Mouse (Mus musculus) spleen, adult 2 months (tissue): ENCODE measurements around the gene Ndufb7.

Experiments used
- CTCF ChIP-seq: fragments of 200-500 bp; IDR thresholded peaks from 2 replicates; pipeline ENCODE4 v1.5.1; 2011; ENCODE audit warnings: mild to moderate bottlenecking, inconsistent platforms; ENCODE audit not compliant: insufficient read depth, insufficient read length, insufficient replicate concordance; ENCODE audit errors: extremely low read depth
- POLR2A ChIP-seq: fragments of 200-500 bp; IDR thresholded peaks from 2 replicates; pipeline ENCODE4 v1.6.1; 2011; ENCODE audit warnings: low read depth, low read length, inconsistent platforms

DNA sequence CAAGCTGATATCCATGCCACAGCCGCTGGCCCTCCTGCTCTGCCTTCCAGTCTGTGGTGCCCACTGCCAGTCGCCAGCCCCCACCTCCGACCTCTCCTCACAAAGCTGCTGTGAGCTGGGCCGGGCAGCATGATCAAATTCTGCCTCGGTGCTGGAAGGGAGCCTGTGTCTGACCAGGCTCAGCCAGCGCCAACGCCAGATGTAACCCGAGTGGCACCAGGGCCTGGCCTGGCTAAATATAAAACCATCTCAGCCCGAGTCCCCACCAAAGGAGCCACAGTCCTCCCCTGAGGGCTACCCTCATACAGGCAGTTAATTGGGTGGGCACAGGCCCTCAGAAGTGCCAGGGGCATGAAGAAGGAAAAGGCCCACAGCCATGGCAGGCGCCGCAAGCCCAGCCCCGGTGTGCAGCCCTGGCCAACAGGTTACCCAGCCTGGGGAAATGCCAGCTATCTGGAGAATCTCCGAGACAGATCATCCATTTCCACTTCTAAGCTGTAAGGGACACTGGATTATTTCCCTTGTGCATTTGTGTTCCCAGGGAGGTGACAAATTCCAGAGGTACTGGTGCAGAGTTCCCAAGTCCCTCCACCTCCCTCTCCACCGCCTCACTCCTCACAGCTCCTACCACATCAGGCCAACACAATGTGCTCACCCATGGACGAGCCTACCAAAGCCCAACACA, 8.3 kb downstream of the Ndufb7 start:
- TF ChIP-seq POLR2A (no peak), CTCF (no peak)
